In the genomic region with DNA sequence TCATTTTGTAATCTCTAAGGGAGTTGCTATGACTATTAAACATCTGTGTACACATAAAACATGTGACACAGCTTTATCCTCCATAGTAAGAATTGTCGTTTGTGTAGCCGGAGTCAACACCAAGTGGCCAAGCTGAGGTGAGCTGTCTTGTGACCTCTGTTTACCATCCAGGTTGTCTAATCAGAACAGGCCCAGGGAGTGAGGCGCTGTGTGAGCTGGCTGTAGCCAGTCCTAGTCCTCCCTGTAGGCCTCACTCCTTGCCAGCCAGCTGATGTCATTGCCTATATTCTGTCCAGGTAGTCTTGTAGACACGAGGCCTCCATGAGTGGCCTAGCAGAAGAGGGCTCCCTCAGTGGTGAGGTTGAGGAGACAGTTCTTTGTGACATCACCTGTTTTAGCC, we compare ENCODE assay signal across 26 mouse cellular contexts.
"Had no signal": no experiment of that assay in that cellular context is flagged by ENCODE, and none has a peak within 500 bp of the region (broad histone marks: within the 10 kb centered on the region; RNA-seq: fewer than 3 reads in every experiment).

No protein-coding gene starts in this region.

- H3K4me3 ChIP-seq: gastrocnemius, adult 2 months; heart, embryonic 13.5 days; heart, embryonic 15.5 days; hindbrain, embryonic 10.5 days; hindbrain, embryonic 12.5 days; kidney, embryonic 15.5 days; layer of hippocampus, adult 2 months; left cerebral cortex, adult 2 months; limb, embryonic 13.5 days; limb, embryonic 15.5 days; liver, embryonic 12.5 days had no signal

- H3K9me3 ChIP-seq: heart, embryonic 13.5 days; heart, embryonic 15.5 days; hindbrain, embryonic 10.5 days; hindbrain, embryonic 12.5 days; kidney, embryonic 15.5 days; limb, embryonic 13.5 days; limb, embryonic 15.5 days; liver, embryonic 12.5 days had no signal

- H3K4me2 ChIP-seq: heart, embryonic 11.5 days; heart, embryonic 13.5 days; heart, embryonic 15.5 days; hindbrain, embryonic 12.5 days; hindbrain, embryonic 14.5 days; kidney, embryonic 15.5 days; limb, embryonic 13.5 days; limb, embryonic 15.5 days; liver, embryonic 12.5 days had no signal

- DNase-seq: gastrocnemius, adult 2 months; gastrocnemius, postnatal 10 days; gastrocnemius, postnatal 25 days; heart, adult 18-20 months; heart, postnatal 4 days; kidney, adult 8-10 months; kidney, postnatal 10 days; kidney, postnatal 25 days; kidney, postnatal 4 days; left cerebral cortex, postnatal 4 days had no signal

- H3K27me3 ChIP-seq: heart, embryonic 13.5 days; heart, embryonic 15.5 days; hindbrain, embryonic 12.5 days; kidney, embryonic 15.5 days; limb, embryonic 13.5 days; limb, embryonic 15.5 days; liver, embryonic 12.5 days had no signal

- H3K4me1 ChIP-seq: kidney, embryonic 15.5 days; limb, embryonic 13.5 days; limb, embryonic 15.5 days; liver, embryonic 12.5 days had no signal

- ATAC-seq: forebrain, embryonic 16.5 days; hindbrain, embryonic 16.5 days; inflammation-experienced regulatory T-cells, adult 6 months; intestine, embryonic 16.5 days; liver, embryonic 12.5 days had no signal

- H3K9ac ChIP-seq: heart, embryonic 13.5 days; heart, embryonic 15.5 days; hindbrain, embryonic 12.5 days; hindbrain, embryonic 14.5 days; kidney, embryonic 15.5 days; limb, embryonic 13.5 days; limb, embryonic 15.5 days; liver, embryonic 12.5 days had no signal

- H3K27ac ChIP-seq: gastrocnemius, adult 2 months; heart, embryonic 13.5 days; heart, embryonic 15.5 days; hindbrain, embryonic 10.5 days; hindbrain, embryonic 12.5 days; hindbrain, embryonic 14.5 days; kidney, embryonic 15.5 days; layer of hippocampus, adult 2 months; left cerebral cortex, adult 2 months; limb, embryonic 15.5 days; liver, embryonic 12.5 days had no signal
